Mouse (Mus musculus) neural tube, embryonic 14.5 days (tissue): ENCODE measurements around the gene Tbc1d22a. TPM values are rescaled to one million over a fixed set of nuclear protein-coding genes. Genes with fewer than 3 reads are reported as not detected.

Experiments used
- ATAC-seq: fragments of 200-750 bp; cut with Nextera tagmentation; 2 replicates; pipeline ENCODE4 v1.8.0; 2017; ENCODE audit warnings: low read depth, mild to moderate bottlenecking, moderate TSS enrichment, moderate library complexity
- H3K27ac ChIP-seq: fragments of 300-500 bp; sonication (generic); 2 replicates; pipeline ENCODE4 v1.5.1; 2014; ENCODE audit warnings: low read depth, mild to moderate bottlenecking, control low read depth, low read length, moderate library complexity, mixed read lengths
- H3K27me3 ChIP-seq: fragments of 300-500 bp; sonication (generic); 2 replicates; pipeline ENCODE4 v1.6.1; 2014; ENCODE audit warnings: low read length; ENCODE audit not compliant: control insufficient read depth, insufficient read depth
- H3K36me3 ChIP-seq: fragments of 300-500 bp; sonication (generic); 2 replicates; pipeline ENCODE4 v1.6.1; 2014; ENCODE audit warnings: low read length, mixed read lengths; ENCODE audit not compliant: control insufficient read depth, insufficient read depth
- H3K4me1 ChIP-seq: fragments of 300-500 bp; sonication (generic); 2 replicates; pipeline ENCODE4 v1.6.1; 2014; ENCODE audit warnings: low read length; ENCODE audit not compliant: control insufficient read depth, insufficient read depth
- H3K4me2 ChIP-seq: fragments of 300-500 bp; sonication (generic); 2 replicates; pipeline ENCODE4 v1.6.1; 2014; ENCODE audit warnings: mild to moderate bottlenecking, low read depth, low read length, control low read depth
- H3K4me3 ChIP-seq: fragments of 300-500 bp; sonication (generic); 2 replicates; pipeline ENCODE4 v1.5.1; 2014; ENCODE audit warnings: low read depth, low read length, control low read depth, mixed read lengths
- H3K9ac ChIP-seq: fragments of 300-500 bp; sonication (generic); replicated peaks from 2 replicates; pipeline ENCODE4 v1.6.1; 2014; ENCODE audit warnings: low read depth, mild to moderate bottlenecking, control low read depth, low read length, mixed read lengths
- H3K9me3 ChIP-seq: fragments of 300-500 bp; sonication (generic); 2 replicates; pipeline ENCODE4 v1.6.1; 2016; ENCODE audit warnings: low read length; ENCODE audit not compliant: control insufficient read depth
- WGBS: fragments of 180-500 bp; shearing (Covaris S2); extraction: QIAGEN DNeasy Blood & Tissue Kit; methylation state at CpG from one replicate; pipeline ENCODE4 v1.1.7; 2014; 5-methylcytosine and 5-hydroxymethylcytosine counted together
- polyA plus RNA-seq: library from polyadenylated mRNA; unstranded; fragments of >200 nt; fragmentation: Nextera tagmentation; extraction: Ambion mirVana; gene quantifications from 2 replicates; pipeline ENCODE4 v1.2.1, GENCODE M21; 2014

The Tbc1d22a gene
- polyA plus RNA-seq, 1 experiment from 2014 or later, result 8.9 TPM

DNA sequence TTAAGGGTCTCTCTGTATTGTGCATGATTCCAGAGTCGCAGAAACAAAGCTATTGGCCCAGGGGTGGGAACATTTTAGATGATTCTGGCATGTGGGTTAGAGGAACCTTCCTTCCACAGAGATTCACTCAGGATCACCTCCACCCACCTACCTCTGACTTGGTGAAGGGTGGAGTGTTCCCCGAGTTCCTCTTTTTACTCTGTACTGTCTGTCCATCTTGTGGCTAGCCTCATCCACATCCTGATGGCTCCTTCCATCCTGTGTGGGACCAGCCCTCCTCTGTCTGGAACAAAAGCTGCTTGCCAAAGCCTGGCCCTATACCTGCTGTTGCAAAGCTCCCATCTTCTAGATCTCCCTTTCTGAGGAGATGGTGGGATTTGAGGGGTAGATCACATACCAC lies 71.0 kb downstream of the Tbc1d22a start:
- no peaks in the 10 kb centered on the region for H3K27me3 ChIP-seq
- H3K27ac ChIP-seq, result no peak overlapping the region
- WGBS, result 92% methylated on average over 2 of the region's 2 CpGs
- H3K4me2 ChIP-seq, result no peak overlapping the region
- no peak overlapping the region for H3K9ac ChIP-seq
- no peaks in the 10 kb centered on the region for H3K9me3 ChIP-seq
- ATAC-seq, result no peak
- H3K36me3 ChIP-seq, result no peaks in the 10 kb centered on the region
- no peak overlapping the region for H3K4me3 ChIP-seq
- peaks cover 1% of the 10 kb centered on the region; the same call in 1 of the 2 replicates for H3K4me1 ChIP-seq

DNA sequence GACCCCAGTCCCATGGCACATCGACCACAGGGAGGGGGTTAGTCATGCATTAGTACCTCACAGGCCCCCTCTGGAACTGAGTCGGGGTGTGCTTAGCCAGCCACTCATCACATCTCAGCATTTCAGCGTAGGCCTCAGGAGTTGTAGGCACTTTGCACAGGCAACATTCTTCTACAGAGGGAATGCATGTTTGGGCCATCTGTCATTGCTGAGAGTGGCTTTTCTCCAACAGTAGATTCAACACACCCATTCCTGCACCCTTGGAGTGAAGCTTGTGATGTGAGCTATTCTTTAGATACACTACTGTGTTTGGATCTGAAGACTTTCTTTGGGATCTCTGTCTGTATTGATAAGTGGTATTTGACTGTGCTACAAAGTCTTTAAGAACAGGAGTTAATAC lies 75.8 kb downstream of the Tbc1d22a start:
- Histone ChIP-seq H3K4me1 (no peaks in the 10 kb centered on the region), H3K27ac (no peak overlapping the region), H3K4me3 (no peak overlapping the region), H3K9me3 (no peaks in the 10 kb centered on the region), H3K4me2 (no peak overlapping the region), H3K27me3 (no peaks in the 10 kb centered on the region), H3K36me3 (no peaks in the 10 kb centered on the region), H3K9ac (no peak overlapping the region)
- whole genome bisulfite sequencing, result 88% methylated on average over 3 of the region's 3 CpGs
- ATAC-seq, result no peak

DNA sequence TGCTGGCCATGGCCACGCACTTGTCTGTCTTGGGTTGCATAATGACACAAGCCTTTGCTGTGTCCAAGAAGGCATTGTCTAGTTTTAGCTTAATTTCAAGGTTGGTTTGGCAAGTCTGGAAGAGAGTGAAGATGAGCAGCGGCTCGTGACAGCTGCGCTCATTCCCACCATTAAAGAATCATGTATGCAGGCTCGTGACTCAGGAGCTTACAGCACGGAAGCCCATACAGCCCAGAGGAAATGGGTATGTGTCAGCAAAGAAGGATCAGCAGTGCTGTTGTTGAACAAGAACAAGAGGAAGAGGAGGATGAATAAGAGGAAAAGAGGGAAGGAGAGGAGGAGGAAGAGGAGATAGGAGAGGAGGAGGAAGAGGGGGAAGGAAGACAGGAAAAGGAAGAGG lies 78.0 kb downstream of the Tbc1d22a start:
- 61% methylated on average over 6 of the region's 6 CpGs for WGBS
- Histone ChIP-seq H3K36me3 (no peaks in the 10 kb centered on the region), H3K27ac (no peak overlapping the region), H3K4me3 (no peak overlapping the region), H3K9me3 (no peaks in the 10 kb centered on the region), H3K4me2 (no peak overlapping the region), H3K9ac (no peak overlapping the region), H3K4me1 (no peaks in the 10 kb centered on the region), H3K27me3 (no peaks in the 10 kb centered on the region)
- ATAC-seq, result no peak; the same call in 1 of the 2 replicates

DNA sequence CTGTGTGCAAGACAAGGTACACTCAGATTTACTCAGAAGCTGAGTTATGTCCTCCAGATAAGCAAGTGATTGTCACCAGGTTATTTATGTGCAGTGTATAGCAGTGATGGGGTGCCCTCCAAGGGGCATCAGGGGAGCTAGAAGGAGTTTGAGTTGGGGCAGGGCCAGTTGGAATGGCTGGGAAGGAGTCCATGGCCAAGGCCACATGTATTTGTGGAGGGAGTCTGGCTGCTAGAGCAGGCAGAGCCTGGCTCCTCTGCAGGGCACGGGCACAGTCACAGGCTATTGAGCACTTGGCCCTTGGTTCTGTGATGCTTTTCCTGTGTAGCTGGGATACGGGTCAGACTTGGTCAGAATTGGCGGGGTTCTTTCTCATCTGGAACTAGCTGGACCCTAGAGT lies 80.2 kb downstream of the Tbc1d22a start:
- no peaks in the 10 kb centered on the region for H3K9me3 ChIP-seq
- no peak overlapping the region for H3K4me2 ChIP-seq
- no peak overlapping the region for H3K27ac ChIP-seq
- H3K27me3 ChIP-seq, result no peaks in the 10 kb centered on the region
- WGBS, result 90% methylated on average over 3 of the region's 3 CpGs
- no peak overlapping the region for H3K9ac ChIP-seq
- H3K36me3 ChIP-seq, result no peaks in the 10 kb centered on the region
- no peak for ATAC-seq
- H3K4me3 ChIP-seq, result no peak overlapping the region
- no peaks in the 10 kb centered on the region for H3K4me1 ChIP-seq

DNA sequence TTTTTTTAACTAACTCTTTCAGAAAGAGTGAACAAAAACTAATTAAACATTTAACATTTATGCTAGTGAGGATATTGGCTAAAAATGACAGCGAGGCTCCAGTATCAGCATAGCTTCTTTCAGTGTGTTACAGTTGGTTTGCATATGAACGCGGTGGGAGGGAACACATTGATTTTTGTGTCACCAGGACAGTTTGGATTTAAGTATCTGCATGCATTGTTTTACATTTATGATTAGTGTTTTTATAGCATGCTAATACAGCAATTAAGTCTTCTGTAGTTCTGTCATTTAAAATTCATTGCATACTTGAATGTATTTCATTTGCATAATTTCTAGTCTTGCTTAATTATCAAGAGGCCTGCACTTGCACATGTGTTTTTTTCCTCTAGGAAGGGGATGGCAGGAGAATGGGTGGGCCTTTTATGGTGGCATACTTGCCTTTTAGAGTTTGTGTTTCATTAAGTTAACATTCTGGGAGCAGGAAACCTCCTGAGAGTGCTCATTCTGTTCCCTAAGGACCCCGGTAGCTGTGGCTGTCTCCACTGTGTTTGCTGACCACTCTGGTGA lies 81.5 kb downstream of the Tbc1d22a start:
- no peaks in the 10 kb centered on the region for H3K27me3 ChIP-seq
- ATAC-seq, result no peak
- no peaks in the 10 kb centered on the region for H3K4me1 ChIP-seq
- no peak overlapping the region for H3K4me2 ChIP-seq
- H3K9ac ChIP-seq, result no peak overlapping the region
- H3K9me3 ChIP-seq, result no peaks in the 10 kb centered on the region
- H3K36me3 ChIP-seq, result no peaks in the 10 kb centered on the region
- WGBS, result 64% methylated on average over 4 of the region's 4 CpGs
- no peak overlapping the region for H3K4me3 ChIP-seq
- H3K27ac ChIP-seq, result no peak overlapping the region

DNA sequence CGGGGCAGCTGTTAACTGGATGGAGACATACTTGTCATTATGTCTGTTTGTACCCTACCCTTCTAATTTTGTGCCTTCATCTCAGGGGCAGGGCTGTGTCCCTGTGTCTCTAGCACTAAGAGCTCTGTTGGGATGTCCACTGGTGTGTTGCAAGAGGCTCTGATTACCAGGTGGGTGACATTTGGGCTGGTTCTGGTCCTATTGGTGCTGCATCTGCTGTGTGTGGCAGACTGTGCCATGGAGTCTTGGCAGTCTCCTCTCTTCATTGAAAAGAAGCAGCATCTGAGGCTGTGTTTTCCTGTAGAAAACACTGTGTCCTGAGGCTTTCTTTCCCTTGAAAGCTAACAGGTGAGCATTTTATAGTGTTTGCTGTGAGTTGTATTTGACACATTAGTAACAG lies 83.0 kb downstream of the Tbc1d22a start:
- H3K9ac ChIP-seq, result no peak overlapping the region
- H3K4me3 ChIP-seq, result no peak overlapping the region
- no peaks in the 10 kb centered on the region for H3K27me3 ChIP-seq
- H3K27ac ChIP-seq, result no peak overlapping the region
- 94% methylated on average over 1 of the region's 1 CpGs for WGBS
- no peaks in the 10 kb centered on the region for H3K36me3 ChIP-seq
- H3K4me2 ChIP-seq, result no peak overlapping the region
- no peaks in the 10 kb centered on the region for H3K9me3 ChIP-seq
- no peak for ATAC-seq
- H3K4me1 ChIP-seq, result no peaks in the 10 kb centered on the region

DNA sequence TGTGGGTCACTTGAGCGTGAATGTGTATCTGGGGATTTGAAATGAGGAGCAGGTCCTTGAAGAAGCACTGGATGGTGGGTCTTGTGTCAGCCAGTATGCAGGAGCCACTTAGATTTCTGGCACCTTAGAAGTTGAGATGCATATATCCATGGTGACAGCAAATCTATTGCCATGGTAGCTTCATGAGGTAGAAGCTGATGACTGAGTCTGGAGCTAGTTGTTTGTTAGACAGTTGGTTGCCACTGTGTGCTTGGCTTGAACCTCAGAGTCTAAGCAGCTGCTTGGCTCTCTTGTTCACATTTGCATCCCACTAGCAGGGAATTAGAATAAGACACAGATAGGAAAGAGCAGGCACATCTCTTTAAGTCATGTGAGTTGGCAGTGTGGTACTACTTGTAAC lies 89.6 kb downstream of the Tbc1d22a start:
- ATAC-seq, result no peak
- 96% methylated on average over 1 of the region's 1 CpGs for WGBS

DNA sequence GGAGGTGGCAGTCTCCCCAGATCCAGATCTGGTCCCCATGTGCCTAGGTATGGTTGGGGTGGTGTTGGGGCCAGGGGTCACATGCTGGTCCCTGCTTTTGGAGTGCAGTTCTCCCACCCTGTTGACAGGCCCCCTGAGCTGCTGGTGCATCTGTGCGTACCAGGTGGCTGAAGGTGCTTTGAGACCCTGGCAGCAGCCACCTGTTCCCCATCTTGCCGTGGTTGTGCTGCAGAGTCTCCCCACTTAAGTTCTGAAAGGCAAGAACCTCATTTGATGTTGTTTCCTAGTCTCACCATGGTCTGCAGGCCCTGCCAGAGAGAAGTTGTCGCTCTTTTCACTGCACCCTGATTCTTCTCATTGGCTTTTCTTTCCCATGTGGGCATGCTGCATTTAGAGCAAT lies 90.6 kb downstream of the Tbc1d22a start:
- no peak for ATAC-seq
- H3K27ac ChIP-seq, result no peak overlapping the region
- H3K9me3 ChIP-seq, result no peaks in the 10 kb centered on the region
- WGBS, result 98% methylated on average over 3 of the region's 3 CpGs
- H3K4me1 ChIP-seq, result no peaks in the 10 kb centered on the region
- H3K9ac ChIP-seq, result no peak overlapping the region
- no peaks in the 10 kb centered on the region for H3K27me3 ChIP-seq
- no peaks in the 10 kb centered on the region for H3K36me3 ChIP-seq
- H3K4me3 ChIP-seq, result no peak overlapping the region
- H3K4me2 ChIP-seq, result no peak overlapping the region

More for the DNA sequence above, 89.6 kb downstream of the Tbc1d22a start:
- no peak overlapping the region for H3K9ac ChIP-seq
- H3K27me3 ChIP-seq, result no peaks in the 10 kb centered on the region
- H3K36me3 ChIP-seq, result no peaks in the 10 kb centered on the region
- H3K27ac ChIP-seq, result no peak overlapping the region
- no peaks in the 10 kb centered on the region for H3K4me1 ChIP-seq
- H3K4me2 ChIP-seq, result no peak overlapping the region
- no peak overlapping the region for H3K4me3 ChIP-seq
- no peaks in the 10 kb centered on the region for H3K9me3 ChIP-seq

DNA sequence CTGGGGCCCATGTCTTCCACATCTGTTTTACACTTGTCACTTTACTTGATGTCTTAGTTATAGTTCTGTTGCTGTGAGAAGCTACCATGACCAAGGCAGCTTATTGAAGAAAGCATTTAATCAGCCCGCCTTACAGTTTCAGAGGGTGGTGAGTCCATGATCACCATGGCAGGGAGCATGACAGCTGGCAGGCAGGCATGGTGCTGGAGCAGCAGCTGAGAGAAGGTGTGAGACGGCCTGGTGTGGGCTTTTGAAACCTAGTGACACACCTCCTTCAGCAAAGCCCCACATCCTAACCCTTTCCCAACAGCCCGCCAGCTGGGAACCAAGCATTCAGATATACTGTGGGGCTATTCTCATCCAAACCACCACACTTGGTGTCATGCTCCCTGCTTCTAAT lies 91.0 kb downstream of the Tbc1d22a start:
- Histone ChIP-seq H3K4me1 (no peaks in the 10 kb centered on the region), H3K27me3 (no peaks in the 10 kb centered on the region), H3K4me3 (no peak overlapping the region), H3K9ac (no peak overlapping the region), H3K36me3 (no peaks in the 10 kb centered on the region), H3K9me3 (no peaks in the 10 kb centered on the region), H3K27ac (no peak overlapping the region), H3K4me2 (no peak overlapping the region)
- ATAC-seq, result no peak
- WGBS, result 79% methylated on average over 3 of the region's 3 CpGs
